In the genomic region with DNA sequence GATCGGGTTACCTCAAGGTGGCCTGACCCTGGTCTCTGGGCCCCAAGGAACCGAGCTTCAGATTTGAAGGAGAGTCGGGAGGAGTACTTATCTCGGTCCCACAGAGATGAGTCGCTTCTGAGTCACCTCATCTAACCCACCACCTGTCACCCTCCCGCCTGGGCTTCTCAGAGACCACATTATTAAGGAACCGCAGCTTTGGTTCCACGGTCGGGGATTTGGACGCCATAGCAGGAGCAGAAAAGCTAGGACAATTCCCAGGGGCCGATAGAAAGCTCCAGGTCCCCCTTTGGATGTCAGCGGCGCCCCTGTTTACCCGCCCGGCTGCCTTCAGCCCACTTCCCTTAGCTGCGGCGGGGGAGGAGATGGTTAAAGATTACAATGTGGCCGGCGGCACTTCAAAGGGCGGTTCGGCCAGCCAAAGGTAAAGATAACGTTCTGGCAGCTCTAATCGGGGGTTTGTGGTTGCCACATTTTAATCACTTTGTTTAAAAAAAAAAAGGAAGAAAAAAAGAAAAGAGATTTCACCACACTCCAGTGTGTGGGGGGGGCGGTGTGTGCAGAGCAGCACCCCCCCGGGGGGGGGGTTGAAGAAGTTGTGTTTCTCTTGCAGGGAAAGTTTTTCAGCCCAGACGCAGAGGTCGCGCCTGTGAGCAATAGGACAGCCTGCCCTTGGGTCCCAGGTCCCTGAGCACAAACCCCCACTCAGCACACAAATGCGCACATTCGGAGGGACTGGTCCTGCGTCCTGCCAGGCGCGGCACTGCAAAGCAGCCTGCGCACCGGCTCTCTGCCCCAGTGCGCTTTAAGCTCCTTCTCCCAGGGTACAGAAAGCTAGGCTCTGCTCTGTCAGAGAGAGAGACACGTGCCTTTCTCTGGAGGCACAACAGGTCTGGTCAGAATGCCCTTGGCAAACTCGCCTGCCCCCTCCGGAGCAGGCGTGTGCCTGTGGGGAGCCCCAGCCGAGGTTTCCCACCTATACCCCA, we compare ENCODE assay signal across 8 mouse cellular contexts. TPM values are rescaled to one million over a fixed set of nuclear protein-coding genes. Genes with fewer than 3 reads are reported as not detected.
DNase-seq lines count a peak whose midpoint lies in the region; ATAC-seq and TF ChIP-seq lines count a peak whose summit lies in the region.

No protein-coding gene starts in this region.

- H3K4me2 ChIP-seq in forebrain, embryonic 11.5 days (ENCODE audit: low read depth, low read length, severe bottlenecking): peak overlapping the region; percentile 78
- peak overlapping the region; percentile 99 for H3K4me2 ChIP-seq in midbrain, embryonic 15.5 days

- ATAC-seq in forebrain, embryonic 11.5 days (replicated peaks; ENCODE audit: low FRiP score): peak; percentile 75
- ATAC-seq in midbrain, embryonic 15.5 days (replicated peaks): peak; percentile 81
- no peak for ATAC-seq in activated CD4-positive, CD25-positive, alpha-beta regulatory T cell, adult 4 months

- H3K36me3 ChIP-seq in forebrain, embryonic 11.5 days (ENCODE audit: control insufficient read depth, insufficient read depth, low read length): no peaks in the 10 kb centered on the region
- H3K36me3 ChIP-seq in midbrain, embryonic 15.5 days (replicated peaks): no peaks in the 10 kb centered on the region

- H3K9ac ChIP-seq in forebrain, embryonic 11.5 days (ENCODE audit: low read length): peak overlapping the region; percentile 3
- peak overlapping the region; percentile 56; the same call in 1 of the 2 replicates for H3K9ac ChIP-seq in midbrain, embryonic 15.5 days

- H3K4me1 ChIP-seq in forebrain, embryonic 11.5 days (replicated peaks; ENCODE audit: control insufficient read depth, insufficient read depth, low read length): peaks cover 11% of the 10 kb centered on the region
- peaks cover 33% of the 10 kb centered on the region for H3K4me1 ChIP-seq in midbrain, embryonic 15.5 days

- peaks cover 66% of the 10 kb centered on the region for H3K27me3 ChIP-seq in forebrain, embryonic 11.5 days (ENCODE audit: control insufficient read depth, insufficient read depth, low read length)
- peaks cover 45% of the 10 kb centered on the region for H3K27me3 ChIP-seq in midbrain, embryonic 15.5 days (replicated peaks)

- WGBS in forebrain, embryonic 11.5 days: under 1% methylated on average over 41 of the region's 41 CpGs
- under 1% methylated on average over 41 of the region's 41 CpGs for WGBS in midbrain, embryonic 15.5 days

- intact Hi-C loops in left cerebral cortex, adult 2 months (cut with DNase I): no loop called here

- peak overlapping the region; percentile 58 for H3K4me3 ChIP-seq in left cerebral cortex, adult 2 months
- peak overlapping the region; percentile 45 for H3K4me3 ChIP-seq in forebrain, embryonic 11.5 days (ENCODE audit: low read depth, low read length)
- peak overlapping the region; percentile 79 for H3K4me3 ChIP-seq in midbrain, embryonic 15.5 days

- TF ChIP-seq POLR2A in brain, embryonic 14.5 days (IDR thresholded peaks at IDR 0.05; ENCODE audit: borderline replicate concordance, extremely low read depth, insufficient read depth, insufficient read length, poor library complexity, severe bottlenecking): no peak

- no peak for TF ChIP-seq CTCF in left cerebral cortex, adult 2 months (IDR thresholded peaks at IDR 0.05)
- TF ChIP-seq CTCF in brain, embryonic 14.5 days (IDR thresholded peaks at IDR 0.05; ENCODE audit: borderline replicate concordance, extremely low read depth, insufficient read depth, insufficient read length): no peak

- DNase-seq in left cerebral cortex, adult 2 months (ENCODE audit: extremely low spot score in 1 of 2, low spot score in 2 of 2): no peak
- no peak for DNase-seq in left cerebral cortex, adult 11 months (ENCODE audit: low spot score)
- DNase-seq in brain, embryonic 14.5 days (ENCODE audit: low read depth): peak; percentile 70
- peak; percentile 73 for DNase-seq in forebrain, embryonic 11.5 days (ENCODE audit: low spot score)
- peak; percentile 56 to 69 for DNase-seq in kidney, postnatal 4 days
- no peak for DNase-seq in frontal cortex, postnatal 25 days (ENCODE audit: low spot score in 2 of 2)

- H3K9me3 ChIP-seq in forebrain, embryonic 11.5 days (ENCODE audit: control insufficient read depth, low read length): no peaks in the 10 kb centered on the region
- no peaks in the 10 kb centered on the region for H3K9me3 ChIP-seq in midbrain, embryonic 15.5 days

- no peak overlapping the region for H3K27ac ChIP-seq in left cerebral cortex, adult 2 months
- H3K27ac ChIP-seq in forebrain, embryonic 11.5 days (ENCODE audit: low read depth, low read length): no peak overlapping the region
- H3K27ac ChIP-seq in midbrain, embryonic 15.5 days: no peak overlapping the region

RNA-seq across cellular contexts. Expression of gene Lgr5, which starts 1.0 kb away (rescaled TPM):
- total RNA-seq in left cerebral cortex, adult 2 months (2021): 1 to 10 TPM; 3.2 to 6.2 TPM
- polyA plus RNA-seq in brain, embryonic 14.5 days (2012; rRNA removed): 1.4 and 2.3 TPM in 2 replicates
- polyA plus RNA-seq in forebrain, embryonic 11.5 days (2014; fragmentation: Nextera tagmentation; extraction: Ambion mirVana): 0.81 and 0.94 TPM in 2 replicates
- 1.6 and 2.0 TPM in 2 replicates for polyA plus RNA-seq in midbrain, embryonic 15.5 days (2015; fragmentation: Nextera tagmentation; extraction: Ambion mirVana)
- under 1 TPM in 1 of 2 experiments, not detected in 1; 0.09 TPM for polyA plus RNA-seq in activated CD4-positive, CD25-positive, alpha-beta regulatory T cell, adult 4 months (2017; shearing (Covaris generic))

RNA-seq across cellular contexts. Expression of gene A930009A15Rik, which starts 16.8 kb away (rescaled TPM):
- total RNA-seq in left cerebral cortex, adult 2 months (2021): under 1 TPM in 1 of 2 experiments, not detected in 1; 0.70 TPM
- polyA plus RNA-seq in brain, embryonic 14.5 days (2012; rRNA removed): 0.14 and 0.36 TPM in 2 replicates
- not detected in 2 replicates for polyA plus RNA-seq in forebrain, embryonic 11.5 days (2014; fragmentation: Nextera tagmentation; extraction: Ambion mirVana)
- 0.64 and 0.67 TPM in 2 replicates for polyA plus RNA-seq in midbrain, embryonic 15.5 days (2015; fragmentation: Nextera tagmentation; extraction: Ambion mirVana)
- not detected for polyA plus RNA-seq in activated CD4-positive, CD25-positive, alpha-beta regulatory T cell, adult 4 months (2017; shearing (Covaris generic))

Comparison
In these comparisons a context has a peak if more than half of its experiments do, and no peak if none do; other contexts are left out.
1. DNase-seq: peak in brain, embryonic 14.5 days (single experiment), forebrain, embryonic 11.5 days (single experiment) and kidney, postnatal 4 days (2 of 2); none in left cerebral cortex, adult 2 months (0 of 2), left cerebral cortex, adult 11 months (single experiment) and frontal cortex, postnatal 25 days (0 of 2).
2. Peak in every context shown above with its lines, with median percentiles within 50 percentile points of each other: H3K4me3 ChIP-seq.